Mouse (Mus musculus): ENCODE data around the gene Slc26a11. TPM values are rescaled to one million over a fixed set of nuclear protein-coding genes. Genes with fewer than 3 reads are reported as not detected.

Gene Slc26a11
- polyA plus RNA-seq, 1 experiment from 2014 or later: 9.6 TPM

DNA sequence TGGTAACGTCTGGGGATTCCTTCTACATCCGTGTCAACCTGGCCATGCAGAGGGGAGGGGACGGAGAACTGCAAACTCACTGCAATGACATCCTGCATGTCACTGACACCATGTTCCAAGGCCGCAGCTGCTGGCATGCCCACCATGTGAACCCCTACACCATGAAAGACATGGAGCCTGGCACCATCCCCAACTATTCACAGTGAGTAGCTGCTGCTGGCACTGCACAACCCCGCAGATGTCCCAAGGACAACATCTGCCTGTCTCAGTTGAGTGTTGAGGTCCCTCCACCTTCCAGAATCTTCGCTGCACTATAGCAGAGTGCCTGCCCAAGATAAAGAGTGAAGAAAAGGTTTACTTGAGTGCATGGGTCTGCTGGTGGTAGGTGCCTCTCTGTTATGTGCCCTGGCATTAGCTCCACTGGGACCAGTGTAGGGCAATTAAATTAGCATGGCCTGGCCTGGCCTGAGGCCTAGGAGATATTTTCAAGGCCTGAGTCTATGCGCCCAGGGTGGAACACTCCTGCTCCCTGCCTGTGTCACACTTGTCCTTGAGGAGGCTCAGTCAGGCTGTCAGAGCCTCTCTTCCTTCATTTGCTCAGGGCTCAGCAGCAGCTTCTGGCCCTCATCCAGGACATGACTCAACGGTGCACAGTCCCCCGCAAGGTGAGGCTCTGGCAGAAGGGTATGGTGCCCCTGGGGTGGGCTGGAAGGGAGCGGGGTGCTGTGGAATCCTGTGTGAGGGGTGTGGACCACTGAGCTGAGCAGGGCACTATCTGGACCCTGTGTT lies 16.9 kb upstream of the Slc26a11 start:
- Histone ChIP-seq H3K27ac (no peak overlapping the region), H3K4me3 (no peak overlapping the region), H3K36me3 (replicated peaks) (no peaks in the 10 kb centered on the region), H3K9me3 (no peaks in the 10 kb centered on the region), H3K4me1 (0 out of 2 replicates have a peak, but pooled peaks cover 4% of the 10 kb centered on the region), H3K27me3 (ENCODE audit: poor library complexity, severe bottlenecking) (0 out of 2 replicates have a peak, but pooled peaks cover 7% of the 10 kb centered on the region)
- 87% methylated on average over 10 of the region's 10 CpGs for WGBS
- no peak for DNase-seq (ENCODE audit: extremely low spot score, low spot score)

DNA sequence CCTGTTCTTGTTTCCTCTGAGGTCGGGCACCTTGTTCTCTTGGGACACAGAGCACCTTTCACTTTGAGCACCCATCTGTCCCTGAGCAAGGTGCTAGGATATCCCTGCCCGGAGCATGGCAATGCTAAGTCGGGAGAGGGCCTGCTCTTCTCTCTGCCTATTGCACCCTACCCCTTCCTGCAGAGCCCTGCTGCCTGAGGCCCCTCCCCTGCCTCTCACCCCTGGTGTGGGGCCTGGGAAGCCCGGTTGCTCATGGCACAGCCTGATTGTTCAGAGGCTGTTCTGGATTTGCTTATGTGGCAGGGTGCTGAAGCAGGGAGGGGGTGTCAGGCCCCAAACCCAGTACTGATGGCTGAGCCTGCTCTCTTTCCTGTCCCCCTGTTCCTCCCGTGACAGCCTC lies 16.2 kb upstream of the Slc26a11 start:
- DNase-seq (ENCODE audit: extremely low spot score, low spot score): no peak
- H3K4me1 ChIP-seq: 0 out of 2 replicates have a peak, but pooled peaks cover 4% of the 10 kb centered on the region
- no peak overlapping the region for H3K4me3 ChIP-seq
- WGBS: 50% methylated on average over 5 of the region's 5 CpGs
- H3K27me3 ChIP-seq (ENCODE audit: poor library complexity, severe bottlenecking): 0 out of 2 replicates have a peak, but pooled peaks cover under 1% of the 10 kb centered on the region
- H3K27ac ChIP-seq: no peak overlapping the region
- no peaks in the 10 kb centered on the region for H3K36me3 ChIP-seq (replicated peaks)
- H3K9me3 ChIP-seq: no peaks in the 10 kb centered on the region

- Histone ChIP-seq H3K4me1 (0 out of 2 replicates have a peak, but pooled peaks cover 4% of the 10 kb centered on the region), H3K36me3 (replicated peaks) (no peaks in the 10 kb centered on the region), H3K27me3 (ENCODE audit: poor library complexity, severe bottlenecking) (no peaks in the 10 kb centered on the region), H3K4me3 (no peak overlapping the region), H3K9me3 (no peaks in the 10 kb centered on the region), H3K27ac (no peak overlapping the region)
- DNase-seq (ENCODE audit: extremely low spot score, low spot score): peak; percentile 84
- whole genome bisulfite sequencing: 8% methylated on average over 5 of the region's 5 CpGs
Observed at GRCm38 (mm10) chr11:119339637-119340036, 15.7 kb upstream of the Slc26a11 start.

- H3K4me3 ChIP-seq: no peak overlapping the region
- H3K9me3 ChIP-seq: no peaks in the 10 kb centered on the region
- H3K4me1 ChIP-seq: 0 out of 2 replicates have a peak, but pooled peaks cover 4% of the 10 kb centered on the region
- no peak for DNase-seq (ENCODE audit: extremely low spot score, low spot score)
- peaks cover 24% of the 10 kb centered on the region for H3K36me3 ChIP-seq (replicated peaks)
- H3K27me3 ChIP-seq (ENCODE audit: poor library complexity, severe bottlenecking): no peaks in the 10 kb centered on the region
- no peak overlapping the region for H3K27ac ChIP-seq
- WGBS: 91% methylated on average over 8 of the region's 8 CpGs
Observed at GRCm38 (mm10) chr11:119344178-119344577, 11.2 kb upstream of the Slc26a11 start.

DNA sequence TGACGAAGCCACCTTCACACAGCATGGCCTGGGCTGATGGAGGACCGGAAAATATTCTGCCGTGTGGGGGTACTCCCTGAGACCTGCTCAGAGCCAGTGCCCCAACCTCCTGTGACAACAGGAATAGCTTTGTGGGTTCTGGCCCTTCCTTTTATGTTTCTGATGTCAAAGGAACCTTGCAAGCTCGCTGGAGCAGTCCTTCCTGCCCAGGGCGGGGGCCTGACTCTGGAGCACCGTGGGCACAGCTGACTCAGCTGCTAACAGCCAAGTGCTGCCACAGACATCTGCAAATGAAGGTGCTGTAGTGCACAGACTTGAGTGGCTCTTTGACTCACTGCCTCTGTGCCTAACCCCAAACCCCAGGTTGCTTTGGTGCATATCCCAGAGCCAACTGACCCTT lies 10.5 kb upstream of the Slc26a11 start:
- 76% methylated on average over 6 of the region's 6 CpGs for WGBS
- Histone ChIP-seq H3K27ac (no peak overlapping the region), H3K36me3 (replicated peaks) (peaks cover 30% of the 10 kb centered on the region), H3K4me3 (no peak overlapping the region), H3K4me1 (0 out of 2 replicates have a peak, but pooled peaks cover 4% of the 10 kb centered on the region), H3K27me3 (ENCODE audit: poor library complexity, severe bottlenecking) (no peaks in the 10 kb centered on the region), H3K9me3 (no peaks in the 10 kb centered on the region)
- DNase-seq (ENCODE audit: extremely low spot score, low spot score): no peak

DNA sequence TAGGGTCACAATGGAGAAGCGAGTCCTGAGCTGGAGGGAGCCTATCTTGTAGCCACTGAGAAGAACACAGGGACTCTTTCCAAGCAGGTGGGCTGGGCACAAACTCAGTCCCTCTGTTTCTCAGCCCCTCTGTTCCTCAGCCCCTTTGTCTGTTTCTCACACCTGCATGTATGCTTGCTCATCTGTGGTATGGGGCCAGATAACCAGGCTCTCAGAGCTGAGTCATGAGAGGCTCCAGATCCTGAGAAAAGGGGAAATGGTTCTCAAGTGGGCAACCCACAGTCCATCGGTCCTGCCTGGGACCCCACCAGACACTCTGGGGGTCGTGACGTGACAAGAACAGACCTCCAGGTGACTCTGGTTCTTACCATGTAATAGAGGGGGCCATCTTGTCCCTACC lies 8.2 kb upstream of the Slc26a11 start:
- WGBS: 91% methylated on average over 4 of the region's 4 CpGs
- Histone ChIP-seq H3K4me1 (0 out of 2 replicates have a peak, but pooled peaks cover 4% of the 10 kb centered on the region), H3K27me3 (ENCODE audit: poor library complexity, severe bottlenecking) (no peaks in the 10 kb centered on the region), H3K36me3 (replicated peaks) (peaks cover 33% of the 10 kb centered on the region), H3K4me3 (no peak overlapping the region), H3K27ac (no peak overlapping the region), H3K9me3 (no peaks in the 10 kb centered on the region)
- DNase-seq (ENCODE audit: extremely low spot score, low spot score): no peak

- H3K27ac ChIP-seq: no peak overlapping the region
- WGBS: 85% methylated on average over 7 of the region's 7 CpGs
- H3K9me3 ChIP-seq: no peaks in the 10 kb centered on the region
- DNase-seq (ENCODE audit: extremely low spot score, low spot score): no peak
- peaks cover 17% of the 10 kb centered on the region for H3K36me3 ChIP-seq (replicated peaks)
- H3K27me3 ChIP-seq (ENCODE audit: poor library complexity, severe bottlenecking): no peaks in the 10 kb centered on the region
- H3K4me1 ChIP-seq: peaks cover 31% of the 10 kb centered on the region
- no peak overlapping the region for H3K4me3 ChIP-seq
Observed at GRCm38 (mm10) chr11:119352113-119352512, 3.2 kb upstream of the Slc26a11 start.

- H3K4me1 ChIP-seq: peaks cover 31% of the 10 kb centered on the region
- WGBS: 89% methylated on average over 4 of the region's 4 CpGs
- no peaks in the 10 kb centered on the region for H3K27me3 ChIP-seq (ENCODE audit: poor library complexity, severe bottlenecking)
- H3K27ac ChIP-seq: no peak overlapping the region
- peaks cover 21% of the 10 kb centered on the region for H3K36me3 ChIP-seq (replicated peaks)
- H3K4me3 ChIP-seq: no peak overlapping the region
- no peak for DNase-seq (ENCODE audit: extremely low spot score, low spot score)
- no peaks in the 10 kb centered on the region for H3K9me3 ChIP-seq
Observed at GRCm38 (mm10) chr11:119353946-119354345, 1.4 kb upstream of the Slc26a11 start.

DNA sequence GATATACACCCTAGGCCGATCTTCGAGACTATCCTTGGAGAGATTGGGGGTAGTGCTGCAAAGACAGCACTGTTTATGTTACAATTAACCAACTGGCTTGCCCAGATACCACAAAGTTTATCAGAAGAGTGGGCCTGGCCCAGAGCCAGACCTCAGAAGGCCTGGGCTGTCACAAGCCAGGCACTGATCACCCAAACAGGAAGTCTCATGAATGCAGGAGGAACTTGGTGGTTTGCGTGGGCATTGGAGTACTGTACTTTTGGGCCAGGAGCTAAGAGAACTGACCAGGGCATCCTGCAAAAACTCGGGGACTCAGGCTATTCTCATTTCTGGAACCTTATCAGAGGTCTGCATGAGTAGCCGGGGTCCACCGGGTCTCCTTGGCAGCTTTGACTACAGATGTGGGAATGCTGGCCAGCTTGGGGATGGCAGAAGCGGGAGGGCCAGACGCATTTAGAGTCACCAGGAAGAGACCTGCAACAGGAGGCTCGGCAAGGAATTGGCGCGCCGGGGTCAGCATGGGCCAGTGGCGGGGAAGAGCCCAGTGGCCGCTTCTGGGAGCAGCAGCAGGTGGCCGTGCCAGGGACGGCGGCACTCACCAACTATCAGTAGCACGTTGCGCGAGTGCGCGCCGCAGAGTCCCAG lies 437 bp upstream of the Slc26a11 start:
- 7% methylated on average over 23 of the region's 23 CpGs for WGBS
- peak overlapping the region; percentile 89 for H3K4me3 ChIP-seq
- DNase-seq (ENCODE audit: extremely low spot score, low spot score): no peak
- no peaks in the 10 kb centered on the region for H3K27me3 ChIP-seq (ENCODE audit: poor library complexity, severe bottlenecking)
- peaks cover 31% of the 10 kb centered on the region for H3K4me1 ChIP-seq
- peaks cover 25% of the 10 kb centered on the region for H3K36me3 ChIP-seq (replicated peaks)
- peak overlapping the region; percentile 90 for H3K27ac ChIP-seq
- H3K9me3 ChIP-seq: no peaks in the 10 kb centered on the region

DNA sequence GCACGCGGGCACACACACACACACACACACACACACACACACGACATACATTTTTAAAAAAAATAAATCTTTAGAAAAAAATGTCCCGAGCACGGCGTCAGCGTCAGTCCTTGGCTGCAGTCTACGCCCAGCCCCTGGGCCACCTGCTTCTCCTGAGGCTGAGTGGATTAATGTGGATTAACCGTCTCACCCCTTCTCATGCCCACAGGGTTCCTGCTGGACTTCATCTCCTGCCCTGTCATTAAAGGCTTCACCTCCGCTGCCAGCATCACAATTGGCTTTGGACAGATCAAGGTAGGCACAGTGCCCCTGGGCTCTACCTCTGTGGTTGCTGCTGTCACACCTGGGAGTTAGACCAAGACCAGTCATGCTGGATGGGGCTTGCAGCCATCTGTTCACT lies 3.7 kb downstream of the Slc26a11 start:
- peaks cover 44% of the 10 kb centered on the region for H3K36me3 ChIP-seq (replicated peaks)
- no peaks in the 10 kb centered on the region for H3K9me3 ChIP-seq
- peaks cover 47% of the 10 kb centered on the region for H3K4me1 ChIP-seq
- H3K27ac ChIP-seq: no peak overlapping the region
- WGBS: 84% methylated on average over 10 of the region's 10 CpGs
- H3K4me3 ChIP-seq: no peak overlapping the region
- no peak for DNase-seq (ENCODE audit: extremely low spot score, low spot score)
- H3K27me3 ChIP-seq (ENCODE audit: poor library complexity, severe bottlenecking): no peaks in the 10 kb centered on the region

- H3K27me3 ChIP-seq (ENCODE audit: poor library complexity, severe bottlenecking): no peaks in the 10 kb centered on the region
- peaks cover 21% of the 10 kb centered on the region for H3K4me1 ChIP-seq
- WGBS: 33% methylated on average over 11 of the region's 11 CpGs
- no peaks in the 10 kb centered on the region for H3K9me3 ChIP-seq
- peaks cover 72% of the 10 kb centered on the region for H3K36me3 ChIP-seq (replicated peaks)
- DNase-seq (ENCODE audit: extremely low spot score, low spot score): peak; percentile 49
- H3K4me3 ChIP-seq: peak overlapping the region; percentile 44
- peak overlapping the region; percentile 87 for H3K27ac ChIP-seq
Observed at GRCm38 (mm10) chr11:119362769-119363533, 7.6 kb downstream of the Slc26a11 start.

DNA sequence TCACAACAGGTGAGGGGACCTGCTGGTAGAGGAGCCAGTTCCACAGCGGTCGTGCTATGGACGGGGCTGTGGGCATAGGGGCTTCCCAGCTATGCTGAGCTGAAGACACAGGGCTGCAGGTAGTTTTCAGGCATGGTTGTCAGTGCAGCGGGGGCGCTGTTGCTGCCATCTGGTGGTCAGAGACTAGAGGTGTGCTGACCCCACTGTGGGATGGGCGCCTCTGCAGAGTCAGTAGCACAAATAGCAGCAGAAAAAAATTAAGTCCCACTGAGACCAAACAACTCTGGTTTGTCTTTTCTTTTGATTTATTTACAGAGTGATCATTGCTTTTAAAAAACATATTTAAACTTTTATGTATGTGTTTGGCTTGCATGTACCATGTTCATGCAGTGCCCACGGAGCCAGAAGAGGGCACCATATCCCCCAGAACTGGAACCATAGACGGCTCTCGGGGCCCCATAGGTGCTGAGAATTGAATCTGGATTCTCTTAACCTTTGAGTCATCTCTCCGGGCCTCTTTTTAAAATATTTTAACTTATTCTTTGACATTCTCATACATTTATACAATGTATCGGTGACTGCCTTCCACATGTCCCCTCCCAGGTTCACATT lies 8.3 kb downstream of the Slc26a11 start:
- Histone ChIP-seq H3K27me3 (ENCODE audit: poor library complexity, severe bottlenecking) (no peaks in the 10 kb centered on the region), H3K36me3 (replicated peaks) (peaks cover 71% of the 10 kb centered on the region), H3K4me3 (peak overlapping the region; percentile 44), H3K27ac (peak overlapping the region; percentile 87), H3K4me1 (peaks cover 21% of the 10 kb centered on the region), H3K9me3 (no peaks in the 10 kb centered on the region)
- peak; percentile 80 for DNase-seq (ENCODE audit: extremely low spot score, low spot score)
- 31% methylated on average over 11 of the region's 11 CpGs for WGBS
